Mouse (Mus musculus): ENCODE results near the gene Rasl10a.

Rasl10a gene

GRCm38 (mm10) chr11:5091706-5092105 lies 33.8 kb downstream of the Rasl10a start:
- DNase-seq = no peak

DNA sequence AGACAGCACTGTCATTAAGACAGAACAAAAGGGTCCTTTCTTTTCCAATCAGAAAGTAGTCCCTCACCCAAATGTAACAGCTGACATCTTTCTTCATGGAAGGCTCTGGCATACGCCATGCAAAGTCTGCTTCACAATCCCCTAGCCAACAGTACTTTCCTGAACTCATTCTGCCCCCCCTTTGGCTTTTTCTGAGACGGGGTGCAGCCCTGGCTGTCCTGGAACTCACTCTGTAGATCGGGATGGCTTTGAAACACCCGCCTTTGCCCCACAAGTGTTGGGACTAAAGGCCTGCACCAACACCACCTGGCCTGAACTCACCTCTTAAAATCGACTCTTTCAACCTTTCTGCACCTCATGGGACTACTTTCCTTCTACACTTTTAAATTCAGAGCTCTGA lies 37.9 kb downstream of the Rasl10a start:
- no peak for DNase-seq

DNA sequence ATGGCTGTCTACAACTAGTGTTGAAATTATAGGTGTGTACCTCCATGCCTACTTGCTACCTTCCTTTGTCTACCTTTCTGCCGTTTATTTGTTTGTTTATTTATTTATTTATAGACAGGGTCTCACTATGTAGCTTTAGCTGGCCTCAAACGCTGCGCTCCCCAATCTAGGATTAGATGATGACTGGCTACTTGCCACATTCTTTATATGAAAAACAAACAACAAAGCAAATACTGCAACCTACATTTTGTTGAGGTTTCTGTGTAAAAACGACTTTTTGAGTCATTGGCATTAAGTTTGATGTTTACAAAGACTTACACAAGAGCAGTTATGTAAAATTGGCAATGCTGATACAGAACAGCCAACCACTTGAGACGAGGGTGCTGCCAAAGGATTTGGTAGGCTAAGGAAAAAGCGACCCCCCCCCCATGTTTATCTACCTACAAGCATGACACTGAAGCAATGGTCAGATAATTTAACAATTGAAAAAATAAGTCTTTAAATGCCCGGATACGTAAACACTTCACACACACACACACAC lies 38.6 kb downstream of the Rasl10a start:
- no peak for DNase-seq

- DNase-seq = peak in 1 of 2 experiments; percentile 34
Observed at GRCm38 (mm10) chr11:5098035-5098735, 40.3 kb downstream of the Rasl10a start.

- peak; percentile 95 to 98 for DNase-seq
Observed at GRCm38 (mm10) chr11:5098736-5099542, 41.0 kb downstream of the Rasl10a start, which contains the start of the genes Rhbdd3 and Ewsr1. Rhbdd3 (plus strand) TSS chr11:5098926. Ewsr1 (minus strand) TSS chr11:5099266.

DNA sequence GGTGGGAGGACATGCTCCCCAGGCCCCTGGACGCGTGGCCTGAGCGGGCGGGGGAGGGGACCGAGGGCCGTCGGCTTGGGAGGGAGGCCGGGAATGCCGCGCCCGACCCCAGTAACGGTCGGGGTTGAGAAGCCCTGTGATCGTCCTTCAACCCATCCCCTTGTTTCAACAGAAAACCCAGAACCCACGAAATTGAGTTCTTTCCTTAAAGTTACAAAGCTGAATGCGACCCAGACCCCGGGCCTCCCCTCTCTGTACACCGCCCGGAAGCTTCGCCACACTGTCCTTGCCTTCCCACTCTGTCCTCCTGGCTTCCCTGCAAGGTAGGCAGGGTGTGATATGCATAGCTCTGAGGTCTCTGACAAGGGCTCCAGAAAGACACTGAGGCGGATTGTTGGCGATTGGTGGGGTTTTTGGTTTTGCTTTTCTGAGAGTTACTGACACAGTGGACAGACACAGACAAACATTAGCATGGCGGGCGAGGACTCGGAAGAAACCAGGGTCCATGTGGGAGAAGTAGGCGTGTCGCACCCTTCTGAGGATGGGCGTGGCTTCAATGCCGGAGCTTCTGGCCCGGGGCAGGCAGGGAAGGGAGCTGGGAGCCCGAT lies 41.8 kb downstream of the Rasl10a start:
- peak; percentile 63 to 73 for DNase-seq

DNA sequence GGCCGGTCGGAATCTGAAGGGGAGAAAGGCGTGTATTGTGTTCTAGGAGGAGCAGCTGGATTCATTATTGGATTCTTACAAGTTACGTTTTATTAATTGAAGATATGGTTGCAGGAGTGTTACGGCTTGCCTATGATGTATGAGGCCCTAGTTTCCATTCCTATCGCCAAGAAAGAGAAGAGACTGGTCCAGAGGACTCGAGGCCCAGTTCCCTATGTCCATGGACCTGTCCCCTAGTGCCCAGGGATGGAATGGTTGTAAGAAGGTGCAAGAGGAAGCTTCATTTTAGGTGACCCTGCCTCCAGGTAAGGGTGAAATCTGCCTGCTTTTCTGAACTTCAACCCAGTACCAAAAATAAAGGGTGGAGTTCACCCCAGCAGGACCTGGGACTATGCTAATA lies 42.4 kb downstream of the Rasl10a start:
- no peak for DNase-seq

DNA sequence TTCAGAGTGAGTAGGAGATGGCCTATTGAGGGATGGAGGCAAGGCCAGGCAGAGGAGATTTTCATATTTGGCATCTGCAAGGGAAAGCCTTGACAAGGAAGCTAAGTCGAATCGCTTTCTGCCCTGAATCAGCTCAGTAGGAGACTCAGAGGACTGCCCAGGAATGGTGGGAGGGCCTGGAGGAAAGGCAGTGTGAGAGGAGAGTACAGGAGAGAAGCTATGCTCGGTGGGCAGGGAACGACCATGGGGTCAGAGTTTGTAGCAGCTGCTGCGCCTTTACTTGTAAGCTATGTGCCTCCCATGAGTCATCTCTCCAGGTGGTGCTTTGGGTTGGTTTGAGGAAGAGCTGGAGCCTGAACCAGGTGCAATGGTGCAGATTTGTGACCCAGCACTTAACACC lies 42.9 kb downstream of the Rasl10a start:
- DNase-seq = no peak

- DNase-seq = no peak
Observed at GRCm38 (mm10) chr11:5101641-5102040, 43.7 kb downstream of the Rasl10a start.

DNA sequence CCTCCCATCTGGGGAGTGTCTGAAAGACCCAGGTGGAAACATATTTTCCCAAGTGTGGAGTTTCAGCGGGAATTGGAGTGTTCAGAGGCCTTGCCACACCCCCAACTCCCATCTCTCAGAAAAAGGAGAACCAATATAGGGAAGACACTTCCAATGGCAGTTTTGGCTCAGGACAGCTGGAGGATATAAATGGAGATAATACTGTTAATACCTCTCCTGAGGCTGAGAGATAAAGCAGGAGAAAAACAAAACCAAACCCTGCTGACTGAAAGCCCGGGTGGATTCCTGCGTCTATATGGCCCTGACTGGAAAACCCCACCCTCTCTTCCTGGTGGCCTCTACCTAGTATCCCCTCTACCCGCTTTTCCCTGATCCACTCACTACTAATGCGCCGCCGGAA lies 44.5 kb downstream of the Rasl10a start:
- DNase-seq = no peak

GRCm38 (mm10) chr11:5103986-5104509 lies 46.1 kb downstream of the Rasl10a start:
- DNase-seq = no peak

GRCm38 (mm10) chr11:5109441-5109840 lies 51.5 kb downstream of the Rasl10a start:
- DNase-seq = no peak

All from spleen, adult 18-20 months (tissue).